Mouse (Mus musculus): ENCODE results near the gene Slc44a3. TPM values are rescaled to one million over a fixed set of nuclear protein-coding genes. Genes with fewer than 3 reads are reported as not detected.

The Slc44a3 gene
- polyA plus RNA-seq, 1 experiment from 2014 or later: 0.59 TPM

GRCm38 (mm10) chr3:121559406-121560114 lies 27.4 kb upstream of the Slc44a3 start:
- Histone ChIP-seq H3K27ac (ENCODE audit: low read depth, low read length) (no peak overlapping the region), H3K36me3 (ENCODE audit: control insufficient read depth, insufficient read depth, low read length) (no peaks in the 10 kb centered on the region), H3K4me2 (ENCODE audit: low read length) (no peak overlapping the region), H3K27me3 (replicated peaks; ENCODE audit: control insufficient read depth, insufficient read depth, low read length) (no peaks in the 10 kb centered on the region), H3K9ac (ENCODE audit: low read depth, low read length) (no peak overlapping the region), H3K4me1 (ENCODE audit: control insufficient read depth, insufficient read depth, low read depth, low read length) (no peaks in the 10 kb centered on the region), H3K9me3 (ENCODE audit: control insufficient read depth, low read length) (no peaks in the 10 kb centered on the region), H3K4me3 (ENCODE audit: low read length) (no peak overlapping the region)
- 73% methylated on average over 15 of the region's 15 CpGs for WGBS
- ATAC-seq: no peak

DNA sequence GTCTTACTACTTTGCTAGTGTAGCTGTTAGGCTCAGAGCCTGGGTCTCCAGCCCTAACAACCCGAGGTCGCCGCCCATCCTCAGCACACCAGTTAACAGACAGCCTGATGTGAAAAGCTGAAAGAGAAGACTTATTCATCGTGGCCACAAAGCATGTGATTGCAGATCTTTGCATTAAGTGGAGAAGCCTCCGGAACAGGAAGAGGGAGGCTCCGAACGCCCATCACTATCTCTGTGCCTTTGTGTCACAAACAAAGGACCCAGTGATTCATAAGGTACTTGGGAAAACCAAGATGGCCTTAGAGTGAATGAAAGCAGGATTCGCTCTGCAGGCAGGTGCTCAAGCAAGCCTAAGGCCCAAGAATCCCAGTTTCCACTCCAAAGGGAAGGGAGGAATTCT lies 26.7 kb upstream of the Slc44a3 start:
- no peak for ATAC-seq
- H3K9ac ChIP-seq (ENCODE audit: low read depth, low read length): no peak overlapping the region
- H3K4me3 ChIP-seq (ENCODE audit: low read length): no peak overlapping the region
- no peaks in the 10 kb centered on the region for H3K27me3 ChIP-seq (replicated peaks; ENCODE audit: control insufficient read depth, insufficient read depth, low read length)
- H3K4me1 ChIP-seq (ENCODE audit: control insufficient read depth, insufficient read depth, low read depth, low read length): no peaks in the 10 kb centered on the region
- no peaks in the 10 kb centered on the region for H3K9me3 ChIP-seq (ENCODE audit: control insufficient read depth, low read length)
- H3K27ac ChIP-seq (ENCODE audit: low read depth, low read length): no peak overlapping the region
- H3K36me3 ChIP-seq (ENCODE audit: control insufficient read depth, insufficient read depth, low read length): no peaks in the 10 kb centered on the region
- WGBS: 53% methylated on average over 8 of the region's 8 CpGs
- no peak overlapping the region for H3K4me2 ChIP-seq (ENCODE audit: low read length)

DNA sequence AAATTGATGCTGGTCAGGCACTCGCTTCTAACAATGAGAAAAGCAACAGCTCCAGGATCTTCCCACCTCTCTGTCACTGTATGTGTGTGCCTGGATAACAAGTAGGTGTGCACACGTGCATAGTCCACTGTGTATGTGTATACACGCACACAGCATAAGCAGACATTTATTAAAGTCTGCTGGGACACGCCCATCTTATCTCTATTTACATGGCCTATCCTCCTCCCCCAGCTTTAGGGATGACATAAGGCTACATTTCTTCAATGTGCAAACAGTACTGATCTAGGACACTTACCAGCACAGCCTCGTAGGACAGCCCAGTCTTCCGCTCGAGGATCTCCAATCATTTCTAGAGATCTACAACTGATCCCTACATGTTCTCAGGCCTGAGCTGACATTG lies 24.1 kb upstream of the Slc44a3 start:
- Histone ChIP-seq H3K9me3 (ENCODE audit: control insufficient read depth, low read length) (no peaks in the 10 kb centered on the region), H3K27me3 (replicated peaks; ENCODE audit: control insufficient read depth, insufficient read depth, low read length) (no peaks in the 10 kb centered on the region), H3K4me3 (ENCODE audit: low read length) (no peak overlapping the region), H3K27ac (ENCODE audit: low read depth, low read length) (no peak overlapping the region), H3K4me2 (ENCODE audit: low read length) (no peak overlapping the region), H3K9ac (ENCODE audit: low read depth, low read length) (no peak overlapping the region), H3K4me1 (ENCODE audit: control insufficient read depth, insufficient read depth, low read depth, low read length) (no peaks in the 10 kb centered on the region), H3K36me3 (ENCODE audit: control insufficient read depth, insufficient read depth, low read length) (no peaks in the 10 kb centered on the region)
- no peak for ATAC-seq
- WGBS: 89% methylated on average over 7 of the region's 7 CpGs

- no peaks in the 10 kb centered on the region for H3K36me3 ChIP-seq (ENCODE audit: control insufficient read depth, insufficient read depth, low read length)
- H3K4me2 ChIP-seq (ENCODE audit: low read length): no peak overlapping the region
- H3K4me3 ChIP-seq (ENCODE audit: low read length): no peak overlapping the region
- 75% methylated on average over 14 of the region's 14 CpGs for WGBS
- H3K9ac ChIP-seq (ENCODE audit: low read depth, low read length): no peak overlapping the region
- H3K27me3 ChIP-seq (replicated peaks; ENCODE audit: control insufficient read depth, insufficient read depth, low read length): no peaks in the 10 kb centered on the region
- H3K9me3 ChIP-seq (ENCODE audit: control insufficient read depth, low read length): no peaks in the 10 kb centered on the region
- H3K4me1 ChIP-seq (ENCODE audit: control insufficient read depth, insufficient read depth, low read depth, low read length): no peaks in the 10 kb centered on the region
- ATAC-seq: no peak
- no peak overlapping the region for H3K27ac ChIP-seq (ENCODE audit: low read depth, low read length)
These were observed 21.1 kb upstream of the Slc44a3 start for GRCm38 (mm10) chr3:121553294-121553693.

GRCm38 (mm10) chr3:121552723-121553122 lies 20.5 kb upstream of the Slc44a3 start:
- H3K4me2 ChIP-seq (ENCODE audit: low read length): no peak overlapping the region
- no peak overlapping the region for H3K9ac ChIP-seq (ENCODE audit: low read depth, low read length)
- H3K4me3 ChIP-seq (ENCODE audit: low read length): no peak overlapping the region
- ATAC-seq: no peak
- no peaks in the 10 kb centered on the region for H3K4me1 ChIP-seq (ENCODE audit: control insufficient read depth, insufficient read depth, low read depth, low read length)
- H3K27ac ChIP-seq (ENCODE audit: low read depth, low read length): no peak overlapping the region
- no peaks in the 10 kb centered on the region for H3K36me3 ChIP-seq (ENCODE audit: control insufficient read depth, insufficient read depth, low read length)
- 89% methylated on average over 11 of the region's 11 CpGs for WGBS
- H3K9me3 ChIP-seq (ENCODE audit: control insufficient read depth, low read length): no peaks in the 10 kb centered on the region
- no peaks in the 10 kb centered on the region for H3K27me3 ChIP-seq (replicated peaks; ENCODE audit: control insufficient read depth, insufficient read depth, low read length)

GRCm38 (mm10) chr3:121550370-121550769 lies 18.2 kb upstream of the Slc44a3 start:
- H3K4me1 ChIP-seq (ENCODE audit: control insufficient read depth, insufficient read depth, low read depth, low read length): no peaks in the 10 kb centered on the region
- no peak overlapping the region for H3K27ac ChIP-seq (ENCODE audit: low read depth, low read length)
- 6% methylated on average over 1 of the region's 1 CpGs for WGBS
- no peak overlapping the region for H3K9ac ChIP-seq (ENCODE audit: low read depth, low read length)
- H3K27me3 ChIP-seq (replicated peaks; ENCODE audit: control insufficient read depth, insufficient read depth, low read length): no peaks in the 10 kb centered on the region
- H3K4me3 ChIP-seq (ENCODE audit: low read length): no peak overlapping the region
- ATAC-seq: no peak
- no peaks in the 10 kb centered on the region for H3K9me3 ChIP-seq (ENCODE audit: control insufficient read depth, low read length)
- H3K4me2 ChIP-seq (ENCODE audit: low read length): no peak overlapping the region
- H3K36me3 ChIP-seq (ENCODE audit: control insufficient read depth, insufficient read depth, low read length): no peaks in the 10 kb centered on the region

GRCm38 (mm10) chr3:121547851-121548624 lies 15.8 kb upstream of the Slc44a3 start:
- no peak overlapping the region for H3K9ac ChIP-seq (ENCODE audit: low read depth, low read length)
- no peak overlapping the region for H3K4me3 ChIP-seq (ENCODE audit: low read length)
- H3K4me2 ChIP-seq (ENCODE audit: low read length): no peak overlapping the region
- WGBS: 69% methylated on average over 15 of the region's 15 CpGs
- no peaks in the 10 kb centered on the region for H3K9me3 ChIP-seq (ENCODE audit: control insufficient read depth, low read length)
- H3K4me1 ChIP-seq (ENCODE audit: control insufficient read depth, insufficient read depth, low read depth, low read length): no peaks in the 10 kb centered on the region
- no peak for ATAC-seq
- no peaks in the 10 kb centered on the region for H3K27me3 ChIP-seq (replicated peaks; ENCODE audit: control insufficient read depth, insufficient read depth, low read length)
- H3K36me3 ChIP-seq (ENCODE audit: control insufficient read depth, insufficient read depth, low read length): no peaks in the 10 kb centered on the region
- no peak overlapping the region for H3K27ac ChIP-seq (ENCODE audit: low read depth, low read length)

DNA sequence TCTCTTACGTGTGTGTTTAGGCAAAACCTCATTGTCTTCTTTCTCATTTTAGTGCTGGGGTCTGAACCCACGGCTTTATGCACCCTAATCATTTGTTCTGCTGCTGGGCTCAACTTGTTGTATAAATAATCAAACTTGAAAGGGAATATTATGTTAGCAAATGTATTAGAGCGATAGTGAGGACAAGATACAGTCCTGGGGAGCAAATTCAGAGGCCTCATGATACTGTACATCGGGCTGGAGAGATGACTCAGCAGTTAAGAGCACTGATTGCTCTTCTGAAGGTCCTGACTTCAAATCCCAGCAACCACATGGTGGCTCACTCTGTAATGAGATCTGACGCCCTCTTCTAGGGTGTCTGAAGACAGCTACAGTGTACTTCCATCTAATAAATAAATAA lies 8.4 kb upstream of the Slc44a3 start:
- H3K9me3 ChIP-seq (ENCODE audit: control insufficient read depth, low read length): no peaks in the 10 kb centered on the region
- no peak overlapping the region for H3K9ac ChIP-seq (ENCODE audit: low read depth, low read length)
- 64% methylated on average over 5 of the region's 5 CpGs for WGBS
- no peak overlapping the region for H3K27ac ChIP-seq (ENCODE audit: low read depth, low read length)
- H3K27me3 ChIP-seq (replicated peaks; ENCODE audit: control insufficient read depth, insufficient read depth, low read length): no peaks in the 10 kb centered on the region; the same call in 1 of the 2 replicates
- H3K36me3 ChIP-seq (ENCODE audit: control insufficient read depth, insufficient read depth, low read length): no peaks in the 10 kb centered on the region
- no peak overlapping the region for H3K4me3 ChIP-seq (ENCODE audit: low read length)
- H3K4me1 ChIP-seq (ENCODE audit: control insufficient read depth, insufficient read depth, low read depth, low read length): no peaks in the 10 kb centered on the region
- H3K4me2 ChIP-seq (ENCODE audit: low read length): no peak overlapping the region
- no peak for ATAC-seq

GRCm38 (mm10) chr3:121539871-121540431 lies 7.7 kb upstream of the Slc44a3 start:
- Histone ChIP-seq H3K27ac (ENCODE audit: low read depth, low read length) (no peak overlapping the region), H3K27me3 (replicated peaks; ENCODE audit: control insufficient read depth, insufficient read depth, low read length) (no peaks in the 10 kb centered on the region; the same call in 1 of the 2 replicates), H3K36me3 (ENCODE audit: control insufficient read depth, insufficient read depth, low read length) (no peaks in the 10 kb centered on the region), H3K9ac (ENCODE audit: low read depth, low read length) (no peak overlapping the region), H3K9me3 (ENCODE audit: control insufficient read depth, low read length) (no peaks in the 10 kb centered on the region), H3K4me1 (ENCODE audit: control insufficient read depth, insufficient read depth, low read depth, low read length) (no peaks in the 10 kb centered on the region), H3K4me2 (ENCODE audit: low read length) (peak overlapping the region; percentile 13; the same call in 1 of the 2 replicates), H3K4me3 (ENCODE audit: low read length) (no peak overlapping the region)
- WGBS: 6% methylated on average over 8 of the region's 8 CpGs
- ATAC-seq: peak; percentile 76; the same call in 1 of the 2 replicates
